Comparison of ENCODE assay signal across 9 mouse cellular contexts in the genomic region with DNA sequence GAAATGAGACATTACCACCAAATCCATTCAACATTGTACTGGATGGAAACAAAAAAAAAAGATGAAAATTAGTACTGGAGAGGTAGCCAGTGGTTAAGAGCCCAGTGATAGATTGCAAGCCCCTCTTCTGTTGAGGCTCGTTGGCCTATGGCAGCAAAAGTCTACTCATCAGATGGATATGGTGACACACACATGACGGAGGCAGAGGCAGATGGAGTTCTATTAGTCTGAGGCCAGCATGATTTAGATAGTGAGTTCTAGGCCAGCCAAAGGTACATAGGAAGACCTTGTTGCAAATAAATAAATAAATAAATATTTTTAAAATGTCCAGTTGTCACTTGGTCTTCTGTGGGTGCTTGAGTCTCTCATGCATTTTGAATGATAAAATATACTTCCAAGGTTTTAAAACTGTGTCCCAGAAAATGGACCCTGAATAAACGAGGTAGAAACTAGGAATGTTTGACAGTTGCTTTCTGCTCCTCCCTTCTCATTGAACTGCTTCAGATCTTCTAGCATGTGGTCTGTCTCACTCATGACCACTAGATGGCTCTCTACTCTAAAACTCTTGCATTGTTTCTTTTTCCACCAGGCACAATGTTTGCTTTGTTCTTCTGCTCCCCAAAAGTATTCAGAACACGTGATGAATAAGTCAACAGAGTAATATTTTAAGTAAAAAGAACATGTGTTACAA.
DNase-seq lines count a peak whose midpoint lies in the region; ATAC-seq and TF ChIP-seq lines count a peak whose summit lies in the region.
"Had no signal": no experiment of that assay in that cellular context is flagged by ENCODE, and none has a peak within 500 bp of the region (broad histone marks: within the 10 kb centered on the region; RNA-seq: fewer than 3 reads in every experiment).

No protein-coding gene starts in this region.

- H3K27ac ChIP-seq in liver, embryonic 14.5 days = no peak overlapping the region
- H3K27ac ChIP-seq in liver, embryonic 12.5 days = no peak overlapping the region
- no peak overlapping the region for H3K27ac ChIP-seq in midbrain, postnatal 0 days (ENCODE audit: low read depth, low read length)
- H3K27ac ChIP-seq: heart, embryonic 13.5 days had no signal

- no peak for ATAC-seq in cerebellum, adult (ENCODE audit: insufficient number of reproducible peaks, low FRiP score, low TSS enrichment)
- no peak for ATAC-seq in liver, embryonic 14.5 days (ENCODE audit: insufficient read depth)
- no peak for ATAC-seq in liver, embryonic 12.5 days
- ATAC-seq in midbrain, postnatal 0 days (ENCODE audit: low FRiP score) = peak; percentile 47

- 36% methylated on average over 4 of the region's 4 CpGs for WGBS in liver, embryonic 14.5 days (ENCODE audit: insufficient replicate concordance)
- WGBS in liver, embryonic 12.5 days (ENCODE audit: insufficient replicate concordance) = 34% methylated on average over 4 of the region's 4 CpGs
- WGBS in midbrain, postnatal 0 days = 47% methylated on average over 4 of the region's 4 CpGs

- H3K4me3 ChIP-seq in liver, embryonic 14.5 days (ENCODE audit: insufficient read depth in 1 of 2, low read depth in 2 of 2, low read length in 2 of 2) = no peak overlapping the region
- H3K4me3 ChIP-seq in liver, embryonic 12.5 days = no peak overlapping the region
- H3K4me3 ChIP-seq in midbrain, postnatal 0 days (ENCODE audit: low read depth, low read length) = no peak overlapping the region
- H3K4me3 ChIP-seq: heart, embryonic 13.5 days had no signal

- peak; percentile 31 to 33 for DNase-seq in cerebellum, adult 18-20 months
- DNase-seq in liver, embryonic 14.5 days (ENCODE audit: low read depth in 3 of 3, low spot score in 3 of 3) = peak in 1 of 3 experiments; percentile 16
- DNase-seq in embryo, embryonic 11 days = peak; percentile 67
- peak; percentile 27 for DNase-seq in kidney, postnatal 14 days
- peak; percentile 84 for DNase-seq in midbrain, postnatal 0 days (ENCODE audit: low spot score)
- no peak for DNase-seq in spleen, postnatal 4 days (ENCODE audit: low spot score in 2 of 2)

- H3K36me3 ChIP-seq in liver, embryonic 14.5 days (replicated peaks; ENCODE audit: control insufficient read depth, insufficient read depth, low read depth) = no peaks in the 10 kb centered on the region
- H3K36me3 ChIP-seq in liver, embryonic 12.5 days = no peaks in the 10 kb centered on the region
- no peaks in the 10 kb centered on the region for H3K36me3 ChIP-seq in midbrain, postnatal 0 days (ENCODE audit: insufficient read depth, low read length)
- H3K36me3 ChIP-seq: heart, embryonic 13.5 days had no signal

- peak; percentile 50; the same call in 1 of the 2 replicates for TF ChIP-seq CTCF in liver, embryonic 14.5 days (IDR thresholded peaks at IDR 0.05; ENCODE audit: low read depth)
- peak; percentile 84 for TF ChIP-seq CTCF in midbrain, postnatal 0 days (IDR thresholded peaks at IDR 0.05)

- no peaks in the 10 kb centered on the region for H3K4me1 ChIP-seq in liver, embryonic 14.5 days (replicated peaks; ENCODE audit: control insufficient read depth in 2 of 2, insufficient read depth in 2 of 2, low read length in 1 of 2)
- H3K4me1 ChIP-seq in liver, embryonic 12.5 days = no peaks in the 10 kb centered on the region
- H3K4me1 ChIP-seq in midbrain, postnatal 0 days (ENCODE audit: insufficient read depth, low read length) = no peaks in the 10 kb centered on the region
- H3K4me1 ChIP-seq: heart, embryonic 13.5 days had no signal

- no peak for TF ChIP-seq EP300 in liver, embryonic 14.5 days (IDR thresholded peaks at IDR 0.05; ENCODE audit: low read depth)

- H3K4me2 ChIP-seq in liver, embryonic 14.5 days (ENCODE audit: low read depth) = no peak overlapping the region
- no peak overlapping the region for H3K4me2 ChIP-seq in liver, embryonic 12.5 days
- no peak overlapping the region for H3K4me2 ChIP-seq in midbrain, postnatal 0 days (ENCODE audit: low read depth, low read length, poor library complexity, severe bottlenecking)
- H3K4me2 ChIP-seq: heart, embryonic 13.5 days had no signal

- no peak overlapping the region for H3K9ac ChIP-seq in liver, embryonic 14.5 days (replicated peaks)
- H3K9ac ChIP-seq in liver, embryonic 12.5 days = no peak overlapping the region
- H3K9ac ChIP-seq in midbrain, postnatal 0 days (replicated peaks; ENCODE audit: low read length, poor library complexity, severe bottlenecking) = no peak overlapping the region
- H3K9ac ChIP-seq: heart, embryonic 13.5 days had no signal

- no peaks in the 10 kb centered on the region for H3K27me3 ChIP-seq in liver, embryonic 14.5 days (ENCODE audit: control insufficient read depth, insufficient read depth, low read length)
- no peaks in the 10 kb centered on the region for H3K27me3 ChIP-seq in liver, embryonic 12.5 days (replicated peaks)
- no peaks in the 10 kb centered on the region for H3K27me3 ChIP-seq in midbrain, postnatal 0 days (ENCODE audit: insufficient read depth, low read length)
- H3K27me3 ChIP-seq: heart, embryonic 13.5 days had no signal

- no peaks in the 10 kb centered on the region for H3K9me3 ChIP-seq in liver, embryonic 14.5 days (ENCODE audit: control insufficient read depth, low read length)
- no peaks in the 10 kb centered on the region for H3K9me3 ChIP-seq in liver, embryonic 12.5 days (replicated peaks)
- no peaks in the 10 kb centered on the region for H3K9me3 ChIP-seq in midbrain, postnatal 0 days (ENCODE audit: low read length)
- H3K9me3 ChIP-seq: heart, embryonic 13.5 days had no signal

Comparison
In these comparisons a context has a peak if more than half of its experiments do, and no peak if none do; other contexts are left out.
1. DNase-seq: peak in cerebellum, adult 18-20 months (2 of 2), embryo, embryonic 11 days (single experiment), kidney, postnatal 14 days (single experiment) and midbrain, postnatal 0 days (single experiment); none in spleen, postnatal 4 days (0 of 2).